ENCODE assay signal across 8 mouse cellular contexts in the genomic region with DNA sequence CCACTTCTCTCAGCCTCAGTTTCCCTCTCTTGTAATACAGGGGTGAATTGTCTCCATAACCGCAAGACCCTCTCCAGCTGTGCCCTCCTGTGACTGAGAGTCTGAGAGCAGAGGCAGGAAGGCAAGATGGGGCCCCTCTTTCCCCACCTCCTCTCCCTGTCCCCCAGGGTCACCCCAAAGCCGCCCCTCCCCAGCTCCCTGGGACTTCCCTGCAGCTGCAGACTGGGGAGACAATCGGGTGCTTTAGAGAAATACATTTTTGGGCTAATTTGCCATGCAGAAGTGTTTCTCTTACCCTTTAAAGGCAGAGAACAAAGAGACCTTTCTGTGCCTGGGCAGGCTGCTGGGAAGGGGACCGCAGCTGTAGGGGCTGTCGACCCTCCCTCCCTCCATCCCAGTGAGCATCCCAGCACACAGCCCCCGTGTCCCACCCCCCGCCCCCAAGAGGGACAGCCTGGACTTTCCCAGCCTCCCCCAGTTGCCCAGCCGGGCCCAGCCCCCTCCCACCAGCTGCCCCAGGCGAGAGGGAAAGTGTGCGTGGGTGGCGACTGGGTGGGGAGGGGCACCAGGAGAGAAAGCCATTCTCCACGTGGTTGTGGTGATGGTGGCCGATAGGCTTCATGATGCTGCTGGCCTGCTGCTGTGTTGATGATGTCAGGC. TPM values are rescaled to one million over a fixed set of nuclear protein-coding genes. Genes with fewer than 3 reads are reported as not detected.
DNase-seq lines count a peak whose midpoint lies in the region; ATAC-seq and TF ChIP-seq lines count a peak whose summit lies in the region.

No protein-coding gene starts in this region.

- no peak for TF ChIP-seq CTCF in intestine, postnatal 0 days (IDR thresholded peaks at IDR 0.05; ENCODE audit: low read depth)

- no peaks in the 10 kb centered on the region for H3K27me3 ChIP-seq in intestine, embryonic 14.5 days (replicated peaks; ENCODE audit: control insufficient read depth, insufficient read depth, low read length)
- H3K27me3 ChIP-seq in intestine, postnatal 0 days (replicated peaks; ENCODE audit: control insufficient read depth, insufficient read depth, low read length) = peaks cover 3% of the 10 kb centered on the region; the same call in 1 of the 2 replicates
- H3K27me3 ChIP-seq in embryonic facial prominence, embryonic 10.5 days (replicated peaks; ENCODE audit: low read depth, poor library complexity, severe bottlenecking) = 0 out of 2 replicates have a peak, but pooled peaks cover 3% of the 10 kb centered on the region
- no peaks in the 10 kb centered on the region for H3K27me3 ChIP-seq in neural tube, embryonic 13.5 days

- no peaks in the 10 kb centered on the region for H3K9me3 ChIP-seq in intestine, embryonic 14.5 days (ENCODE audit: control insufficient read depth, low read length)
- H3K9me3 ChIP-seq in intestine, postnatal 0 days (ENCODE audit: control insufficient read depth) = no peaks in the 10 kb centered on the region
- H3K9me3 ChIP-seq in embryonic facial prominence, embryonic 10.5 days = no peaks in the 10 kb centered on the region
- no peaks in the 10 kb centered on the region for H3K9me3 ChIP-seq in neural tube, embryonic 13.5 days

- no peaks in the 10 kb centered on the region for H3K36me3 ChIP-seq in intestine, embryonic 14.5 days (ENCODE audit: control insufficient read depth, insufficient read depth, low read length)
- H3K36me3 ChIP-seq in intestine, postnatal 0 days (ENCODE audit: control insufficient read depth, insufficient read depth) = no peaks in the 10 kb centered on the region
- no peaks in the 10 kb centered on the region for H3K36me3 ChIP-seq in embryonic facial prominence, embryonic 10.5 days (replicated peaks)
- H3K36me3 ChIP-seq in neural tube, embryonic 13.5 days = no peaks in the 10 kb centered on the region

- H3K27ac ChIP-seq in intestine, embryonic 14.5 days (ENCODE audit: low read depth) = no peak overlapping the region
- no peak overlapping the region for H3K27ac ChIP-seq in intestine, postnatal 0 days (ENCODE audit: low read depth, low read length)
- peak overlapping the region; percentile 86 for H3K27ac ChIP-seq in embryonic facial prominence, embryonic 10.5 days (replicated peaks)
- H3K27ac ChIP-seq in neural tube, embryonic 13.5 days (replicated peaks) = peak overlapping the region; percentile 59

- ATAC-seq in intestine, embryonic 14.5 days (replicated peaks; ENCODE audit: low FRiP score, low TSS enrichment, low read depth) = peak; percentile 71; the same call in 1 of the 2 replicates
- ATAC-seq in intestine, postnatal 0 days = no peak
- ATAC-seq in neural tube, embryonic 13.5 days (ENCODE audit: low read depth) = peak; percentile 88

- DNase-seq in intestine, embryonic 14.5 days (ENCODE audit: low spot score) = no peak
- peak; percentile 72 for DNase-seq in embryonic facial prominence, embryonic 10.5 days (ENCODE audit: low spot score)
- DNase-seq in layer of hippocampus, adult 9-11 months = peak; percentile 78
- no peak for DNase-seq in heart, adult 8-10 months (ENCODE audit: low spot score)
- no peak for DNase-seq in urinary bladder, postnatal 10 days (ENCODE audit: low spot score)
- DNase-seq in urinary bladder, postnatal 36 days (ENCODE audit: low spot score in 2 of 2) = no peak

- peaks cover 10% of the 10 kb centered on the region for H3K4me1 ChIP-seq in intestine, embryonic 14.5 days (replicated peaks; ENCODE audit: control insufficient read depth, insufficient read depth, low read length)
- H3K4me1 ChIP-seq in intestine, postnatal 0 days (replicated peaks; ENCODE audit: control insufficient read depth, insufficient read depth, low read length) = no peaks in the 10 kb centered on the region
- peaks cover 33% of the 10 kb centered on the region for H3K4me1 ChIP-seq in embryonic facial prominence, embryonic 10.5 days
- peaks cover 27% of the 10 kb centered on the region for H3K4me1 ChIP-seq in neural tube, embryonic 13.5 days (replicated peaks)

- no peak overlapping the region for H3K4me3 ChIP-seq in intestine, embryonic 14.5 days (ENCODE audit: low read depth, low read length)
- no peak overlapping the region for H3K4me3 ChIP-seq in intestine, postnatal 0 days (ENCODE audit: low read depth, low read length)
- peak overlapping the region; percentile 38 for H3K4me3 ChIP-seq in embryonic facial prominence, embryonic 10.5 days
- H3K4me3 ChIP-seq in neural tube, embryonic 13.5 days = no peak overlapping the region

- no peak overlapping the region for H3K9ac ChIP-seq in intestine, embryonic 14.5 days (ENCODE audit: low read length)
- no peak overlapping the region for H3K9ac ChIP-seq in intestine, postnatal 0 days (ENCODE audit: low read depth, low read length)
- H3K9ac ChIP-seq in neural tube, embryonic 13.5 days = peak overlapping the region; percentile 60

- 26% methylated on average over 13 of the region's 13 CpGs for WGBS in intestine, embryonic 14.5 days
- WGBS in intestine, postnatal 0 days = 46% methylated on average over 12 of the region's 13 CpGs
- WGBS in embryonic facial prominence, embryonic 10.5 days = 21% methylated on average over 13 of the region's 13 CpGs
- WGBS in neural tube, embryonic 13.5 days = 6% methylated on average over 13 of the region's 13 CpGs

- H3K4me2 ChIP-seq in intestine, embryonic 14.5 days (ENCODE audit: low read length) = no peak overlapping the region
- no peak overlapping the region for H3K4me2 ChIP-seq in intestine, postnatal 0 days (replicated peaks; ENCODE audit: low read depth)
- peak overlapping the region; percentile 34 for H3K4me2 ChIP-seq in neural tube, embryonic 13.5 days

RNA-seq across cellular contexts. Expression of a gene that starts 27.4 kb away (rescaled TPM):
- 28.3 and 30.1 TPM in 2 replicates for polyA plus RNA-seq in intestine, embryonic 14.5 days (2014; fragmentation: Nextera tagmentation; extraction: Ambion mirVana)
- polyA plus RNA-seq in intestine, postnatal 0 days (2015; fragmentation: Nextera tagmentation; extraction: Ambion mirVana) = 21.9 and 24.6 TPM in 2 replicates
- 45.6 and 50.1 TPM in 2 replicates for polyA plus RNA-seq in embryonic facial prominence, embryonic 10.5 days (2016; fragmentation: Nextera tagmentation; extraction: Ambion mirVana)
- 75.0 and 88.0 TPM in 2 replicates for polyA plus RNA-seq in neural tube, embryonic 13.5 days (2015; fragmentation: Nextera tagmentation; extraction: Ambion mirVana)
- 10 to 100 TPM; 23.5 to 29.8 (median 27.3) TPM for total RNA-seq in heart, adult 8-10 months (2022)

RNA-seq across cellular contexts. Expression of a gene that starts 27.6 kb away (rescaled TPM):
- 0.30 and 0.58 TPM in 2 replicates for polyA plus RNA-seq in intestine, embryonic 14.5 days (2014; fragmentation: Nextera tagmentation; extraction: Ambion mirVana)
- polyA plus RNA-seq in intestine, postnatal 0 days (2015; fragmentation: Nextera tagmentation; extraction: Ambion mirVana) = 0.14 and 0.30 TPM in 2 replicates
- 0.29 and 0.35 TPM in 2 replicates for polyA plus RNA-seq in embryonic facial prominence, embryonic 10.5 days (2016; fragmentation: Nextera tagmentation; extraction: Ambion mirVana)
- polyA plus RNA-seq in neural tube, embryonic 13.5 days (2015; fragmentation: Nextera tagmentation; extraction: Ambion mirVana) = 1.7 and 2.0 TPM in 2 replicates
- total RNA-seq in heart, adult 8-10 months (2022) = 1 to 10 TPM in 3 of 4 experiments, under 1 TPM in 1; 0.63 to 1.5 (median 1.1) TPM

RNA-seq across cellular contexts. Expression of a gene that starts 36.6 kb away (rescaled TPM):
- polyA plus RNA-seq in intestine, embryonic 14.5 days (2014; fragmentation: Nextera tagmentation; extraction: Ambion mirVana) = 17.2 TPM in 2 replicates
- polyA plus RNA-seq in intestine, postnatal 0 days (2015; fragmentation: Nextera tagmentation; extraction: Ambion mirVana) = 2.8 and 3.5 TPM in 2 replicates
- polyA plus RNA-seq in embryonic facial prominence, embryonic 10.5 days (2016; fragmentation: Nextera tagmentation; extraction: Ambion mirVana) = 11.4 and 12.9 TPM in 2 replicates
- 20.4 and 23.5 TPM in 2 replicates for polyA plus RNA-seq in neural tube, embryonic 13.5 days (2015; fragmentation: Nextera tagmentation; extraction: Ambion mirVana)
- total RNA-seq in heart, adult 8-10 months (2022) = 1 to 10 TPM in 2 of 4 experiments, under 1 TPM in 2; 0.55 to 1.7 (median 0.94) TPM

RNA-seq across cellular contexts. Expression of a gene that starts 52.9 kb away (rescaled TPM):
- 0.13 and 0.19 TPM in 2 replicates for polyA plus RNA-seq in intestine, embryonic 14.5 days (2014; fragmentation: Nextera tagmentation; extraction: Ambion mirVana)
- polyA plus RNA-seq in intestine, postnatal 0 days (2015; fragmentation: Nextera tagmentation; extraction: Ambion mirVana) = 0.12 TPM in 1 of 2 replicates, not detected in the other
- polyA plus RNA-seq in embryonic facial prominence, embryonic 10.5 days (2016; fragmentation: Nextera tagmentation; extraction: Ambion mirVana) = 0.16 and 0.34 TPM in 2 replicates
- polyA plus RNA-seq in neural tube, embryonic 13.5 days (2015; fragmentation: Nextera tagmentation; extraction: Ambion mirVana) = 0.43 and 0.50 TPM in 2 replicates
- total RNA-seq in heart, adult 8-10 months (2022) = under 1 TPM; 0.46 to 0.78 (median 0.59) TPM

Comparison
In these comparisons a context has a peak if more than half of its experiments do, and no peak if none do; other contexts are left out.
1. DNase-seq: peak in embryonic facial prominence, embryonic 10.5 days (single experiment) and layer of hippocampus, adult 9-11 months (single experiment); none in intestine, embryonic 14.5 days (single experiment), heart, adult 8-10 months (single experiment), urinary bladder, postnatal 10 days (single experiment) and urinary bladder, postnatal 36 days (0 of 2).
2. H3K27ac ChIP-seq: peak in embryonic facial prominence, embryonic 10.5 days (single experiment) and neural tube, embryonic 13.5 days (single experiment); none in intestine, embryonic 14.5 days (single experiment) and intestine, postnatal 0 days (single experiment).